Mouse (Mus musculus) spleen, adult 12 weeks (tissue): ENCODE results near the gene Fam229a.
"Not testable (repeated sequence)": the region's sequence is repeated elsewhere in the genome, so short reads cannot be mapped to it uniquely, and the experiment has no call there.

Source experiments
- DNase-seq: peaks from one replicate; pipeline ENCODE4 v3.0.0; 2022; ENCODE audit warnings: low spot score

Fam229a gene

DNA sequence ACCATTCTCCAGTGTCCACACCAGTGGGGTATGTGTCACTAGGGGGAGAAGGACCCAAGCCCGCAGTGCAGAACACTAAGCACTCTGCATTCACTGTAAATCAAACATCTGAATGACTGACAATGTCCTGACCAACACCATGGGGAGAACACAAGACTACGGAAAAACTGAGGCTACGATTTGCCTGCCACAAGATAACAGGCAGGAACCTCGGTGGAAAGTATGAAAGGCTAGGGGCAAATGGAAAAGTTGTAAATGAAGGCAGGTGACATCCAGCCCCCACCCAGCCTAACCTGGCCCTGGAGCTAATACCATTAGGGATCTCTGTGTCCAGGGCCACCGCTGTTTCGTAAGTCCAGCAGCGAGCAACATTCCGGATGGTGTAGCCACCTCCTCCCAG is 27.5 kb downstream of the Fam229a start:
- DNase-seq: no peak

GRCm38 (mm10) chr4:129525338-129525737 is 34.3 kb downstream of the Fam229a start:
- DNase-seq: no peak

DNA sequence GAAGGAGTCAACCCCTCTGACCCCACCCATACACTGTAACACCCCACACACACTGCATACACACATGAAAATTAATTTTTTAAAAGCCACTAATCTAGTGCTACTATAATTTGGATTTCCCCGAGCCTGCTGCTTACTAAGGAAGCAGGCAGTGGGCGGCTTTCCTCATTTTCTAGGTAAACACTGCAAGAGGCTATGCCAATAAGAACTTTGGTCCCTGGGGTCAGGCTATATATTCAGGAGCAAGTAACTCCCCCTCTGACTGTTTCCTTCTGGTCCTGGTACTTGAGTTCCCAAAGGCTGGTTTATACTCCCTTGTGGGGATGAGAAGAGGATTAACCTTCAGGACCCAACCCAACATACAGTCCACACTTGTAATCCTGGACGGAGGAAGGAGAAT is 34.9 kb downstream of the Fam229a start:
- no peak for DNase-seq

DNA sequence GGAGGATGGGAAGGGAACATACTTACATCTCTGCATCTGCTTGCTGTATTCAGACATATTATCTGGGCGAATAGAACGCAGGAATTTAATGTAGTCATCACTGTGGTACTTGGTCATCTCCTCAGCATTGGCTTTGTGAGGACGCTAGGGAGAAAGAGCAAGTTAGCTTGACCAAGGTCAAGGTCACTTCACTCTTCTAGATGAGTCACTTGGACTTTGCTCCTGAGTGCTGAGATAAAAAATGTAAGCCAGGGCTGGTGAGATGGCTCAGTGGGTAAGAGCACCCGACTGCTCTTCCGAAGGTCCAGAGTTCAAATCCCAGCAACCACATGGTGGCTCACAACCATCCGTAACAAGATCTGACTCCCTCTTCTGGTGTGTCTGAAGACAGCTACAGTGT is 37.9 kb downstream of the Fam229a start:
- DNase-seq: not testable (repeated sequence)

DNA sequence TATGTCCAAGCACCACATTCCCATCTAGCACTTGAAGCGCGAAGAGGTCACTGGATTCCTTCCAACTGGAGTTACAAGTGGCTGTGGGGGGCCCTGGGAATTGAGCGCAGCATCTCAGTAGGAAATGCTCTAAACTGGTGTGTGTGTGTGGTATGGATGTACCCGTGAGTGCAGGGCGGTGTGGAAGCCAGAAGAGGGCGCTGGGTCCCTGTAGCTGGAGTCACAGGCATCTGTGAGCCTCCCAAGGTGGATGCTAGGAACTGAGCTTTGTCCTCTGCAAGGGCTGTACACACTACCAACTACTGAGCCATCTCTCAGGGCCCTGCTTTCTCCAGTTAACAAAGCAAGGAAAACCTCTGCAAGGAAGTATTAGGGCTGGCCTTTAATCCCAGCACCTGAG is 49.0 kb downstream of the Fam229a start:
- peak; percentile 39 for DNase-seq
